Mouse (Mus musculus): ENCODE results near the gene Fgf10. TPM values are rescaled to one million over a fixed set of nuclear protein-coding genes. Genes with fewer than 3 reads are reported as not detected.

Fgf10 gene
- total and polyA plus RNA-seq, 2 experiments, result not detected

- DNase-seq (ENCODE audit: extremely low read depth, low read depth, low spot score), result no peak
- 85% methylated on average over 4 of the region's 4 CpGs for WGBS
- no peaks in the 10 kb centered on the region for H3K4me1 ChIP-seq (ENCODE audit: control insufficient read depth, insufficient read depth, low read length)
Observed at GRCm38 (mm10) chr13:118754024-118754423, 84.4 kb downstream of the Fgf10 start.

GRCm38 (mm10) chr13:118759021-118759420 is 89.4 kb downstream of the Fgf10 start:
- Histone ChIP-seq H3K36me3 (ENCODE audit: control insufficient read depth, insufficient read depth, low read length) (no peaks in the 10 kb centered on the region), H3K4me3 (ENCODE audit: insufficient read depth, low read depth, low read length) (no peak overlapping the region), H3K4me1 (ENCODE audit: control insufficient read depth, insufficient read depth, low read length) (no peaks in the 10 kb centered on the region), H3K79me2 (ENCODE audit: control insufficient read depth, insufficient read depth, low read length) (no peaks in the 10 kb centered on the region), H3K27ac (replicated peaks; ENCODE audit: insufficient read depth, low read depth, low read length) (no peak overlapping the region), H3K9ac (ENCODE audit: low read depth, low read length) (no peak overlapping the region), H3K27me3 (ENCODE audit: control insufficient read depth, insufficient read depth, low read length) (no peaks in the 10 kb centered on the region)
- TF ChIP-seq CTCF (IDR thresholded peaks at IDR 0.05; ENCODE audit: low read depth, low read length), result no peak
- TF ChIP-seq POLR2A (IDR thresholded peaks at IDR 0.05; ENCODE audit: extremely low read depth, insufficient read depth, low read length), result no peak
- WGBS, result 7% methylated on average over 2 of the region's 2 CpGs
- DNase-seq (ENCODE audit: extremely low read depth, low read depth, low spot score), result no peak

More at GRCm38 (mm10) chr13:118754024-118754423, 84.4 kb downstream of the Fgf10 start:
- no peak overlapping the region for H3K9ac ChIP-seq (ENCODE audit: low read depth, low read length)
- H3K4me3 ChIP-seq (ENCODE audit: insufficient read depth, low read depth, low read length), result no peak overlapping the region
- H3K27ac ChIP-seq (replicated peaks; ENCODE audit: insufficient read depth, low read depth, low read length), result no peak overlapping the region
- no peaks in the 10 kb centered on the region for H3K79me2 ChIP-seq (ENCODE audit: control insufficient read depth, insufficient read depth, low read length)
- H3K27me3 ChIP-seq (ENCODE audit: control insufficient read depth, insufficient read depth, low read length), result no peaks in the 10 kb centered on the region
- no peaks in the 10 kb centered on the region for H3K36me3 ChIP-seq (ENCODE audit: control insufficient read depth, insufficient read depth, low read length)
- no peak for TF ChIP-seq CTCF (IDR thresholded peaks at IDR 0.05; ENCODE audit: low read depth, low read length)
- TF ChIP-seq POLR2A (IDR thresholded peaks at IDR 0.05; ENCODE audit: extremely low read depth, insufficient read depth, low read length), result no peak

- Histone ChIP-seq H3K9ac (ENCODE audit: low read depth, low read length) (no peak overlapping the region), H3K4me1 (ENCODE audit: control insufficient read depth, insufficient read depth, low read length) (no peaks in the 10 kb centered on the region), H3K79me2 (ENCODE audit: control insufficient read depth, insufficient read depth, low read length) (no peaks in the 10 kb centered on the region), H3K27me3 (ENCODE audit: control insufficient read depth, insufficient read depth, low read length) (no peaks in the 10 kb centered on the region), H3K27ac (replicated peaks; ENCODE audit: insufficient read depth, low read depth, low read length) (no peak overlapping the region), H3K36me3 (ENCODE audit: control insufficient read depth, insufficient read depth, low read length) (no peaks in the 10 kb centered on the region), H3K4me3 (ENCODE audit: insufficient read depth, low read depth, low read length) (no peak overlapping the region)
- TF ChIP-seq CTCF (IDR thresholded peaks at IDR 0.05; ENCODE audit: low read depth, low read length), result no peak
- TF ChIP-seq POLR2A (IDR thresholded peaks at IDR 0.05; ENCODE audit: extremely low read depth, insufficient read depth, low read length), result no peak
- 94% methylated on average over 2 of the region's 2 CpGs for WGBS
- no peak for DNase-seq (ENCODE audit: extremely low read depth, low read depth, low spot score)
Observed at GRCm38 (mm10) chr13:118762982-118763381, 93.4 kb downstream of the Fgf10 start.

GRCm38 (mm10) chr13:118772188-118772587 is 102.6 kb downstream of the Fgf10 start:
- Histone ChIP-seq H3K79me2 (ENCODE audit: control insufficient read depth, insufficient read depth, low read length) (no peaks in the 10 kb centered on the region), H3K4me1 (ENCODE audit: control insufficient read depth, insufficient read depth, low read length) (no peaks in the 10 kb centered on the region), H3K27ac (replicated peaks; ENCODE audit: insufficient read depth, low read depth, low read length) (no peak overlapping the region), H3K27me3 (ENCODE audit: control insufficient read depth, insufficient read depth, low read length) (no peaks in the 10 kb centered on the region), H3K4me3 (ENCODE audit: insufficient read depth, low read depth, low read length) (no peak overlapping the region), H3K36me3 (ENCODE audit: control insufficient read depth, insufficient read depth, low read length) (no peaks in the 10 kb centered on the region), H3K9ac (ENCODE audit: low read depth, low read length) (no peak overlapping the region)
- DNase-seq (ENCODE audit: extremely low read depth, low read depth, low spot score), result no peak
- no peak for TF ChIP-seq CTCF (IDR thresholded peaks at IDR 0.05; ENCODE audit: low read depth, low read length)

GRCm38 (mm10) chr13:118775148-118775547 is 105.6 kb downstream of the Fgf10 start:
- H3K4me3 ChIP-seq (ENCODE audit: insufficient read depth, low read depth, low read length), result no peak overlapping the region
- no peaks in the 10 kb centered on the region for H3K27me3 ChIP-seq (ENCODE audit: control insufficient read depth, insufficient read depth, low read length)
- peak; percentile 13 for DNase-seq (ENCODE audit: extremely low read depth, low read depth, low spot score)
- H3K79me2 ChIP-seq (ENCODE audit: control insufficient read depth, insufficient read depth, low read length), result no peaks in the 10 kb centered on the region
- no peak overlapping the region for H3K27ac ChIP-seq (replicated peaks; ENCODE audit: insufficient read depth, low read depth, low read length)
- H3K4me1 ChIP-seq (ENCODE audit: control insufficient read depth, insufficient read depth, low read length), result no peaks in the 10 kb centered on the region
- no peak for TF ChIP-seq POLR2A (IDR thresholded peaks at IDR 0.05; ENCODE audit: extremely low read depth, insufficient read depth, low read length)
- TF ChIP-seq CTCF (IDR thresholded peaks at IDR 0.05; ENCODE audit: low read depth, low read length), result no peak
- 51% methylated on average over 1 of the region's 1 CpGs for WGBS
- H3K9ac ChIP-seq (ENCODE audit: low read depth, low read length), result no peak overlapping the region
- no peaks in the 10 kb centered on the region for H3K36me3 ChIP-seq (ENCODE audit: control insufficient read depth, insufficient read depth, low read length)

- WGBS, result 86% methylated on average over 2 of the region's 2 CpGs
- Histone ChIP-seq H3K9ac (ENCODE audit: low read depth, low read length) (no peak overlapping the region), H3K27me3 (ENCODE audit: control insufficient read depth, insufficient read depth, low read length) (no peaks in the 10 kb centered on the region), H3K36me3 (ENCODE audit: control insufficient read depth, insufficient read depth, low read length) (no peaks in the 10 kb centered on the region), H3K27ac (replicated peaks; ENCODE audit: insufficient read depth, low read depth, low read length) (no peak overlapping the region), H3K4me3 (ENCODE audit: insufficient read depth, low read depth, low read length) (no peak overlapping the region), H3K4me1 (ENCODE audit: control insufficient read depth, insufficient read depth, low read length) (no peaks in the 10 kb centered on the region), H3K79me2 (ENCODE audit: control insufficient read depth, insufficient read depth, low read length) (no peaks in the 10 kb centered on the region)
- TF ChIP-seq CTCF (IDR thresholded peaks at IDR 0.05; ENCODE audit: low read depth, low read length) (no peak), POLR2A (IDR thresholded peaks at IDR 0.05; ENCODE audit: extremely low read depth, insufficient read depth, low read length) (no peak)
- DNase-seq (ENCODE audit: extremely low read depth, low read depth, low spot score), result no peak
Observed at GRCm38 (mm10) chr13:118779161-118779560, 109.6 kb downstream of the Fgf10 start.

All from liver, adult 2 months (tissue).